Mouse (Mus musculus): ENCODE data around the gene Slc6a12.
"Not testable (repeated sequence)": the region's sequence is repeated elsewhere in the genome, so short reads cannot be mapped to it uniquely, and the experiment has no call there.

Slc6a12 gene

DNA sequence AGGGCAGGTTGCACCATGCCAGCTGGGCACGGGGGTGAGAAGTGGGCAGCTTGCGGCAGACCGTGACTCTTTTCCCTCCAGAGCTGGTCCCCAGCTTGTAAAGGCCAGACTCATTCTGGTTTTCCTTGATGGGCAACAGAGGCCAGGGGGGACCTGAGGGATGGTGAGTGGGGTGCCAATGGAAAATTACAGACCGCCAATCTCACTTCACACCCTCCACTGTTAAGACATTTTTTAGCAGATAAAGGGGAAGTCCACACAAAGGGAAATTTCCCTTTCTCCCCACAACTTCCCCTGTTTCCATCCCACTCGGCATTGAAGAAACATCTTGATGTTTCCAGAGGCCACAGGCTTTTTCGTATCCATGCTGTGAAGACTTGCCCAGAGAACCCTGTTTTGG is 1.2 kb upstream of the Slc6a12 start:
- DNase-seq (ENCODE audit: low spot score in 2 of 2): no peak

DNA sequence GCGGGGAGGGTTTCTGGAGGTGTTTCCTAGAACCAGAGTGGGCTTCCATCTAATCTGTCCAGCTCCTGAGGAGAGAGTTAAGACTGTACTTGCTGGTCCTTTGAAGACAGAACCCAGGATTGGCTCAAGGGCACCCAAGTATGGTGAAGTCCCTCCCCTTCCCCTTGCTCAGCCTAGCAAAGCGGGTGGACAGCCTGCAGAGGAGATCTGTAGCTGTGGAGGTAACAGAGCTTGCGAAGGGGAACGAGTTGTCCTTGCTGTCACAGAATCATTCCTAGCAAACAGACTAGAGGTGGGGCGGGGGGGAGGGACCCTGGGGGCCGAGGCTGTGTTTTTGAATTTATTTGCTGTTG is 871 bp downstream of the Slc6a12 start:
- DNase-seq (ENCODE audit: low spot score in 2 of 2): no peak

GRCm38 (mm10) chr6:121344329-121344728 is 1.5 kb downstream of the Slc6a12 start:
- DNase-seq (ENCODE audit: low spot score in 2 of 2): no peak

- no peak for DNase-seq (ENCODE audit: low spot score in 2 of 2)
Observed at GRCm38 (mm10) chr6:121346428-121346827, 3.6 kb downstream of the Slc6a12 start.

DNA sequence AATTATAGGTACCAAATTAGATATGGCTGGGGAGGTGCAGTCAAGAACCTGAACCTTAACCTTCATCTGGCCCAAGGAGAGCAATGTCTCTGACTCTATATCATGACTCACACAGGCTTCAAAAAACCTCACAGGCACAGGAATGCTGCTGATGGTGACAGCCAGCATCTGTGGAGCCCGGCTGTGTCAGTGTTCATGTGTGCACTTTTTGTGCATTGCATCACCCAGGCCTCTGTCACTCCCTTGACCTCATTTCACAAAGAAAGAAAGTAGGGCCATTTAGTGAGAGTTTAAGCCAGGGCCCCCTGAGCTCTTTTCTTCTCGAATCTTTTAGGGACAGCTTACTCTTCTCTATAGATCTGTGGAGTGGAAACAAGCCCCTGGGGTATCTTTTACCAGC is 9.4 kb downstream of the Slc6a12 start:
- no peak for DNase-seq (ENCODE audit: low spot score in 2 of 2)

- peak in 1 of 2 experiments; percentile 35 for DNase-seq (ENCODE audit: low spot score in 2 of 2)
Observed at GRCm38 (mm10) chr6:121356041-121356440, 13.2 kb downstream of the Slc6a12 start.

DNA sequence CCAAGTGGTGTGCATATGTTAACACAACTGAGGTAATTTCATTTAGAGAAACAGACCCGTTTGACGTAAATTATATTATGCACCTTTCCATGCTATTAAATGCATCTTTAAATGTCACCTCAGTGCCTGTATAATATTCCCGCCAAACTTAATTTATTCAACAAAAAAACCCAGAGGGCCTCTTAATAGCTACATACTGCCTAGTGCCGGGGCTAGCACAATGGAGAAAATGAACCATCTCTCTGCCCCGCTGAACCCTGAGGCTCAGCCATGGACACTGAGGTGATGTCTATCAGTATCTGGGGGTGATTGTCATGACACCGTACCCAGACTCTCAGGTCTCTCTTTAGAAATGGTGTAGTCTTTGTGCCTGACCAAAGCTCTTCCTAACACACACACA is 14.4 kb downstream of the Slc6a12 start:
- no peak for DNase-seq (ENCODE audit: low spot score in 2 of 2)

DNA sequence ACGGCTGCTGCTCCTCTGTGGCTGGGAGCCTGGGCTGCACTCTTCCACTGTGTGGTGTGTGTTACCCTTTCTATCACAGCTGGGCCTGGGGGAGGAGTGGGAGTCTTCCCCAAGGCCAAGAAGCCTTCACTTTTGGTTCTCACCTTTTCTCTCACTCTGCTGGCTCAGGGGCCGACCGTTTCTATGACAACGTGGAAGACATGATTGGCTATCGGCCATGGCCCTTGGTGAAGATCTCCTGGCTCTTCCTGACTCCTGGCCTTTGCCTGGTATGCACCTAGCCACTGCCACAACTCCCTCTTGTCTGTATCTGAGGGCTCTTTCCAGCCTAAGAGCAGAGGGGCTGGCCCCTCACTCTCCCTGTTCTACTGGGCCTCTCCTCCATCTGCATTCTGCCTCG is 20.2 kb downstream of the Slc6a12 start:
- DNase-seq (ENCODE audit: low spot score in 2 of 2): no peak

- no peak for DNase-seq (ENCODE audit: low spot score in 2 of 2)
Observed at GRCm38 (mm10) chr6:121363956-121364355, 21.1 kb downstream of the Slc6a12 start.

- DNase-seq (ENCODE audit: low spot score in 2 of 2): not testable (repeated sequence)
Observed at GRCm38 (mm10) chr6:121366537-121366936, 23.7 kb downstream of the Slc6a12 start.

GRCm38 (mm10) chr6:121367099-121367498 is 24.2 kb downstream of the Slc6a12 start:
- no peak for DNase-seq (ENCODE audit: low spot score in 2 of 2)

- peak; percentile 47 to 53 for DNase-seq (ENCODE audit: low spot score in 2 of 2)
Observed at GRCm38 (mm10) chr6:121371197-121371980, 28.5 kb downstream of the Slc6a12 start.

DNA sequence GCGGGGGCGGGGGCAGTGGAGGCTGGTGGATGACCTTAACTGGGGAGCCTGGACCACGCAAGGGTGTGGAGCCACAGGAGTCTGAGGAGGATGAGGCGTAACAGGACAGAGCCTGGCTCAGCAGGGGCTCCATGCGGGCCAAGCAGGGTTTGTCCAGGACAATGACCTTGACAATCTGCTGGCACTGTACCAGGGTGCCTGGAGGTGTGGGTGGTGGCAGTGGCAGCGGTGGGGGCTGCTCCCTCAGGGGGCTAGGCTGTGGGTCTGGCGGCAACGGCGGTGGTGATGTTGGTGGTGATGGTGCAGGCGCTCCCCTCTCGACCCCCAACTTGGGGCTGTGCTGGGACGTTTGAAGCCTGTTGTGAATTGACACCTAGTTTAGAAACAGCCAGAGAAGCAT is 33.3 kb downstream of the Slc6a12 start:
- no peak for DNase-seq (ENCODE audit: low spot score in 2 of 2)

DNA sequence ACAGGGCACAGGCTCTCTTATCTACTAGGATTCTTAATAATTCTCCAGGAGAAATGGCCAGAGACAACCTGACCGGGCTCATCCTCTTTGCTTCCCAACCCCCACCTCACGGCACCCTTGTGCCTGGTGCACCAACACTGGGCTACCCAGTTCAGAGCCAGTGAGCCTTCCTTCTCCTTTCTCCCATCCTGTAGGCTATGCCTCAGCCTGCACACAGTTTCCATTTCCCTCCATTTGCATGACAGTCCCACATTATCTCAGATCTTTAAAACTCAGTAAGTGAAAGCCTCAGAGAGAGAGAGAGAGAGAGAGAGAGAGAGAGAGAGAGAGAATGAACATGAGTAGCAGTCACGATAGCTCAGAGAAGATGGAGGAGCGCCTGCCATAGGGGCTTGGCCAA is 35.4 kb downstream of the Slc6a12 start:
- no peak for DNase-seq (ENCODE audit: low spot score in 2 of 2)

GRCm38 (mm10) chr6:121380576-121380975 is 37.7 kb downstream of the Slc6a12 start:
- peak in 1 of 2 experiments; percentile 17 for DNase-seq (ENCODE audit: low spot score in 2 of 2)

DNA sequence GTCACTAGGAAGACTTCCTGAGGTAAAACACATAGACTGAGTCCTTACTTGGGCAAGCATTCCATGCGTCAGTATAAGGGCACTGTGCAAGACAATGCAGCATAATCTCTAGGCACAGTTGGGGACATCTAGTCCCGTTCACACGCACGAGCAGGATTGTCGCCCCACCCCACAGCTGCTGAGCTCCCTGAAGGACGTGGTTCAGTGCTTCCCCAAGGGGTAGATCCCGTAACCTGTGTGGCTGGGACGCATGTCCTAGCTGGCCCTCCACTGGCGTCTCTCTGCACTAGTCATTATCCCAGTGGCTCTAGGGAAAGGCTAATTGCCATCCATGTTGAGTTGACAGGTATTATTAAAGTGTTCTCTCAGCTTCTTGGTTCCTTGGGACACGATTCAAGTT is 39.2 kb downstream of the Slc6a12 start:
- peak; percentile 32 to 33 for DNase-seq (ENCODE audit: low spot score in 2 of 2)

DNA sequence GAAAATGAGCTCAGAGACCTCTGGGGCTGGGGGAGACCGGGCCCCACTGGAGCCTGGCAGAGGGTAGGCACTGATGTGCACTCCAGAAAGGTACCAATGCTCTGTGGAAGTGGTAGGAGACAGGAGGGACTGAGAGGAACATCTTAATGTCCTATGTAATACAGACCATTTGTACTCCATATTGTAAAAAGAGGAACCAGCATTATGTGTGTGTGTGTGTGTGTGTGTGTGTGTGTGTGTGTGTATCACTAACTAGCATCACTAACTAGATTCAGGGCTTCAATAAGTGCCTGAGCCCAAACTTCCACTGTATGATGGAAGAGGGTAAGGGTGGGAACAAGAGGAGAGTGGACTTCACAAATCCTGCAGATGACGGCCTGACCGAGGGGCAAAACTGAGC is 42.5 kb downstream of the Slc6a12 start:
- no peak for DNase-seq (ENCODE audit: low spot score in 2 of 2)

DNA sequence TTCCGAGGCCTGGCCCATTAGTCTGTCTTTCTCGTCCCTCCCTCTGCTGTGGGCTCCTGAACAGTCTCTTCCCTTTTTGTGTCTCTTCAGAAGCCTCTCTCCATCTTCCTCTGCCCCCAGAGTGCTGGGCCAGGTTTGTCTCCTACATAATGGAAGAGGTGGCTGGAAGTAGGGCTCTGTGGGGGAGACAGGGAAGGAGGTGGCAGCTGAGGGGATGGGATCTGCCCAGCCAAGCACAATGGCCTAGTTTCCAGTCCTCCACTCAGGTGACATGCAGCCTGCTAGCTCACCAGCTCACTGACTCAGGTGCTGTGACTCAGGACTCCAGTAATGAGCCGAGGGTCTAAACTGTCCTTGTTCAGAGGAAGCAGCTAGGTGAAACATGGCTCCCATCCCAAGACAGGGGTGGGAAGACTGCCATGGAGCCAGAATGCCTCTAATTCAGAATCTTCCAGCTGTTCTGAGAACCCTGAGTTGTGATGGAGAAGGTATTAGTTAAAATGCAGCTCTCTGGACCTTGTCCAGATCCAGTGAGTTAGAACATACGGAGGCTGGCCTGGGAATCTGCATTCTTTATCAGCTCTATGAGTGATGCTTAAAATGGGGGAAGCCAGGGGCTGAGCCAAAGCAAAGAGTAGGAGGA is 49.9 kb downstream of the Slc6a12 start:
- no peak for DNase-seq (ENCODE audit: low spot score in 2 of 2)

- no peak for DNase-seq (ENCODE audit: low spot score in 2 of 2)
Observed at GRCm38 (mm10) chr6:121401140-121401539, 58.3 kb downstream of the Slc6a12 start.

GRCm38 (mm10) chr6:121401826-121402660 is 59.2 kb downstream of the Slc6a12 start:
- DNase-seq (ENCODE audit: low spot score in 2 of 2): no peak

DNA sequence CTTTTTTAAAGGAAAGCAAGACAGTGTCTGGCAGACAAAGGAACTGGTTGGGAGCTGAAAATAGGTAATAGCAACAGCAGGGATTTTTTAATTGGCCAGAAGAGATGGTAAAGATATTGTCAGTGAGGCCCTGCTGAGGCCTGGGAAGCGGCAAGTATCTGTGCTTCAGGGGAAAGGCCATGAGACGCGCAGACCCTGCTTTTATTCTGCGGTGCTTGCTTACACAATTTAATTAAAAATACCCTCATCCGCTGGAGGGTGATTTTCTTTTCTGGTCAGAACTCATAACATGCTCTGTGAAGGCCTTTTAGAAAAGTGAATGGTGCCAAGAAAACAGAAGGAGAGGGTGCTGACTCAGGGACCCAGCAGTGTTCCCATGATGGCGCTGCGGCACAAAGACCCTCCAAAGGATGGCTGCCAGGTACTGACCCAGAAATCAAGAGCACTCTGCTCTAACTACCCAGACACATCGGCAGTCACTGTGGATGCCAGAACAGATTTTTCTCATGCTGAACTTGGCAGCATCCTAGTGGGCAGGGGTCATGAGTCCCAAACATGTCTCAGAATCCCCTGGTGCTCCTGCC is 59.9 kb downstream of the Slc6a12 start:
- DNase-seq (ENCODE audit: low spot score in 2 of 2): no peak

DNA sequence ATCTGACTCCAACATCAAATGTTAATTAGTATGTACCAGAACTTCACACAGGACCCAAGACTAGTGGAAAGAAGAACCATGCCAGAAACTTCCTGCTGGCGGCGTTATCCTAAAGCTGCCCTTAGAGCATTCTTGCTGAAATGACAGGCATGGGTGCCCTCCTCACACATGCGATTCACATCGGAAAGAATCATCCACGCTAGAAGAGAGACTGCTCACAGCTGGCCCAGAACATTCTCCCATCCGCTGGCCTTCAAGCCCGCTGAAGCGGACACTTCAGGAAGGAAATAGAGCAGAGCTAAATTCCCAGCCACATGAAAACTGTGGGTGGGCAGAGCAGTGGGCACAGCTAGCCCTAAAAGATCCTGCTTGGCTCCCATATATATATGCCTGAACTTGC is 62.4 kb downstream of the Slc6a12 start:
- DNase-seq (ENCODE audit: low spot score in 2 of 2): no peak
